Mouse (Mus musculus): Measurements from ENCODE around the gene Lhx3. TPM values are rescaled to one million over a fixed set of nuclear protein-coding genes. Genes with fewer than 3 reads are reported as not detected.

Lhx3 gene
- total RNA-seq (2021): not detected

DNA sequence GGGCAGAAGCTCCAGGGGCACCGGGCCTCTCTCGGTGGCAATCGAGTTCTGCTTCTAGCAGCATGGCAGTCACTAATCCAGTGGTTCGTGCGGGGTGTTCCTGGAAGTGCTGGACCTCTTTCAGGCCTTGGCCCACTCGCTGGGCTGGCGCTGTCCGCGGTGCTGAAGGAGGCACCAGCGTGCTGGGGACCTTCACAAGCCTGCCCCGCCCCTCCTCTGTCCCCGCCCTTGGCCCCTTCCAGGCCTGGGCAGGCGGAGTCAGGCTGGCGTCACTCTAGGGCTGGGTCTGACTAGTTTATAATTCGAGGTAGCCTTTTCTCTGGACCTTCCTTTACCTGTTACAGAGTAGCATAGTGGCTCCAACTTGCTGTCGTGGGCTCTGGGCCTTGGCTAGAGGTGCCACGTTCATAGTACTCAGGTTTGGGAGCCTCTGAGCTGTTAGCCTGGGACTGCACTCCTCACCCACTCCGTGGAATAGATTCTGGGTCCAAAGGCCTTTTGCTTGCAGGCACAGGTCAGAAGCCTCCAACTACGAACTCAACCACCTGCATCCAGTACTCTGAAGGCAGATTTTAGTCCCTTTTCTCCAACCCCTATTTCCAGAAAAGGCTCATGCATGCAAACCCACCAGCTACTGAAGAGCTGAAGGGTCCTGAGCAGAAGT lies at the start of gene Lhx3:
Lhx3 (minus strand) TSS at position 164 of the 664 bp plus-strand sequence.
- peak; percentile 20 to 89 for DNase-seq (ENCODE audit: extremely low spot score in 1 of 2, low spot score in 2 of 2)
- intact Hi-C loops (cut with DNase I): no loop called here

DNA sequence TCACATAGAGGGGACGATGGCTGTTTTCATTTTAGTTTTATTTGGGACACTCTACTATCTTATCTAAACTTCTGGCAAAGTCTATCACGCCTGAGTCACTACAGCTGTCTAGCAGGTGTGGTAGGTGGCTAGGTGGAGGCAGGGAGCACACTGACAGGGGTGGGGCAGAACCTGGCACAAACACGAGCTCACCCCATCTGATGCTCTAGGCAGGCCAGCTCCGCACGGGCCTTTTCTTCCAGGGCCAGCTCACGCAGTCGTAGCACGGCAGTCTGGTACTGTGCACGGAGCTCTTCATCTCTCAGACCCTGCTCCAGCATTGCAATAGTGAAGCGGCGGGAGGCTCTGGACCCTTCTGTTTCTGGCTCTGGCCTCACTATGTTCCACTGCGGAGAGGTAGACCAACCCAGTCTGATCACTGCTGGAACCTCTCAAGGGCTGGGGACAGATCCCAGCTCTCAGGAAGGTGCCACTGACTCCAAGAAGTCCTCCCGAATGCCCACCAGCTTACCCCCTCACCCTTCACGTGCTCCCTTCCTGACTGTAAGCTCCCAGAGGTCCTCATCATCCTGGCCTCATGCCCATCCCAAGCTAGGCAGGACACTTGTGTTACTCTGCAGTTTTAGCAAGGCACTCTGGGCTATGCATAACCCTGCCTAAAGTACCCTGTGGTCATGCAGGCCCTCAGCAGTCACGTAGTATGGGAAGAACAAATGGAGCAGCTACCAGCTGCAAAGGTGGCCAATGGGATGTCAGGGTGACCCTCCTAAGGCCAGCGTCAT lies 49.4 kb upstream of the Lhx3 start:
- intact Hi-C loops (cut with DNase I): no loop called here
- no peak for DNase-seq (ENCODE audit: extremely low spot score in 1 of 2, low spot score in 2 of 2)

DNA sequence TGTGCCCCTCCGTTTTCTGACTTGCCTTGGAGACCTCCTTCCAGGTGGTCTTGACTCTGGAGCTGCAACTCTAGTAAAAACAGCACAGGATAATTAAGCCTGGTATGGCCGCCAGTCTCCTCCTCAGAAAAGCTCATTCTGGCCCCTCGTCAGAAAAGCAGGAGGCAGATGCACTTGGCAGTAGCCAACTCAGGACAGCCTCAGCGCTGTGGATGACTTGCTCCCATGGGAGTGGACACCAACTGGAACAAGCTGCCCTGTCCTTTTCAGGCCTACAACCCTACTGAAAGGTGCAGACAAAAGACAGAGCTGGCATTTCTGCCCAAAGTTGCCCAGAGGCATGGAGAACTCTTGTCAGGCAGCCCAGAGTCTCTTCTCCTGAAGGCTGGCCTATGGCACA lies 46.7 kb upstream of the Lhx3 start:
- no peak for DNase-seq (ENCODE audit: extremely low spot score in 1 of 2, low spot score in 2 of 2)
- intact Hi-C loops (cut with DNase I): no loop called here

DNA sequence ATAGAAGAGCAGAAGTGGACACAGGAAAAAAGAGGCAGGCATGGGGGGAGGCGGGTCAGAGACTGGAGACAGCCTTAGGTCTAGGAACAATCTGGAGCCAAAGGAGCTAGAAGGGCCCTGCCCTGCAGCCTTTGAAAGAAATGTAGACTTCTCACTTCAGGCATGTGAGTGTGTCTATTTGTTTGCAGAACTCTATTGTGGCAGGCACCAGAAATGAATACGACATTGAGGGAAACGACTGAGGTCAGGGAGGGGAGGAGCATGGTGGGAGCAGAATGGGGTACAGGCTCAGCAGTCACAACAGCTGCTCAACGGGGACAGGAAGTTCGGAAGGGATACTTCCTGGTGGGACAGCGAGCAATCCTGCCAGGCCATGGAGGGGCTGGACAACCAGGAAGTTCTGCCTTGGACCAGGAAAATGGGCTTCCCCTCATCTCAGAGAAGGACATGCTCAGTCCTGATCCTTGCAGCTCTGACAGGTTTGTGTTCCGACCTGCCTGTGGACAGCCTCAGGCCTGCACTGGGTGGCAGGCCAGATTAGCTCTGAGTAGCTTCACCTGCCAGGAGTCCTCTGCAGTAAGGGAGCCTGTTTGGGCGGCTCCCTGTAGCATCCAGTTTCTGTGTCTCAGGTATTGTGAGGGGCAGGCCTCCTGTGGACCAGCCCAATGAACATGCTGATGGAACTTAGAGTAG lies 44.6 kb upstream of the Lhx3 start:
- no peak for DNase-seq (ENCODE audit: extremely low spot score in 1 of 2, low spot score in 2 of 2)
- intact Hi-C loops (cut with DNase I): no loop called here

DNA sequence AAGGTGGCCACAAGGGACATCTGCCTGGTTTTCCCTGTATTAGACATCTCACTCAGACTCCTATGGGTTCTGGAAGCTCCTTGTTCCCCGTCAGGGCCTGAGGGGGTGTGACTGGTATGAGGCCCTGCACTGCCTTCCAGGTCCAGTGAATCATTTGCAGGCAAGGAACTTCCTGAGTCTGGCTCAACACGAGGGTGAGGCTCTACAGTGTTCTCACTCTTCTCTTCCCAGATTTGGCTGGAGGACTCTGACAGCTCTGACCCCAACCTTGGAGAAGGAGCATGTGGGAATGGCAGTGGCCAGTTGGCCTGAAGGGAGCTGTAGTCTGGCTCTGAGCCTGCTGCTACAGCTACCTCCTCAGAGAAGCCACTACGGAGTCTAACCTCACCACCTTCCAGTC lies 39.4 kb upstream of the Lhx3 start:
- no peak for DNase-seq (ENCODE audit: extremely low spot score in 1 of 2, low spot score in 2 of 2)
- intact Hi-C loops (cut with DNase I): no loop called here

DNA sequence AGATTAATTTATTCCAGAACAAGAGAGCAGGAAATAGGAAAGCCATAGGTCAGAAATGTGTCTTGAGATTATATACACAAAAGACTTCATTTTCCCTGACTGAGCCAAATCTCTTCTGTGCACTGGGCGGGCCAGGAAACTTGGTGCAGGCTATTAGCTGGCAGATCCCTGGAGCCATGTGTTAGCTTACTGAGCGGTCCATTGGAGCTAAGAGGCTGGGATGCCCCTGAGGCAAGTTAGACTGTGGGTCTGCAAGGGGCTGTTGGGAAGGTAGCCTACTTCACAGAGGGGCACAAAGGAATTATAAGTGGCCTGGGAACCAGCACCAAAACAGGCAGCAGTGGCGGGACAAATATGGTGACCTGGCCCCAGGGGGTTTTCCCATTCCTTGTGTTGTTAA lies 32.8 kb upstream of the Lhx3 start:
- intact Hi-C loops (cut with DNase I): no loop called here
- no peak for DNase-seq (ENCODE audit: extremely low spot score in 1 of 2, low spot score in 2 of 2)

DNA sequence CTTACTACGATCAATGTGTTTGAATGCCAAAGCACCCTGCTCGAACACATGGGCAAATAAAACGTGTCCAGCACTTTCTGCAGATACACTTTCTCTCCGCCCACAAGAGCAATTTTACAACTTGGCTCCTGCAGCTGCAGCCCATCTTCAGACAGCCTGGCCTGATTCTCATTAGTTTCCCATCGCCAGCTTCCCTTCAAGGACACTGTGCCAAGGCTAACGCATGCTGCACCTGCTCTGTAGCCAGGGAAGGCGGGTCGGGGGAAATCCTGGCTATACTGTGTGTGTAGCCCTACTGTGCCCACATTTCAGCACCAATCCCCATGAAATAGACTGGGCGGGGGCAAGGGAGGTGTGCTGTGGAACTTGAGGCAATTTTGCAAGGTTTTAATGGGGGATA lies 32.2 kb upstream of the Lhx3 start:
- intact Hi-C loops (cut with DNase I): no loop called here
- DNase-seq (ENCODE audit: extremely low spot score in 1 of 2, low spot score in 2 of 2): peak in 1 of 2 experiments; percentile 9

DNA sequence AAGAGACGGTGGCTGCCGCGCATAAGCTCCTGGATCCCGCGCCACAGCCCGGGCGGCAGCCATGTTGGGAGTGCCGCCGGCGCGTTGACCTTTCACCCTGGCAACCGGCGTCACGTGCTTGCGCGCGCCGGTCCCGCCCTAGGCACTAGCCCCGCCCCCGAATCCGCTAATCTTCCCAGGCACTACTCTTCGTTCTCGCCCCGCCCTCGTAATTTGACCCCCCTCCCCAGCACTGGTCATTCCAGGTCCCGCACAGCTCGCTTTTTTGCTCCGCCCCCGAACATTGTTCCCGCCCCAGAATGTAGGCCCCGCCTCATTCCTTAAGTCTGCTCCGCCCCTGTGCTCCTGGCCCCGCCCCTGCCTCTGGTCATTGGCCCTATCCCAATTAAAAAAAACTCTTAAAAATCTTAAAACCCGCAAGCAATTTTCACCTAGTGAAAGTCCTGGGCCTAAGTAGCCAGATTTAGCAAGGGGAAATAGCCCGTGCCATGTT lies 29.2 kb upstream of the Lhx3 start, which contains the start of gene Qsox2:
Qsox2 (minus strand) TSS at position 236 of the 493 bp plus-strand sequence.
- peak; percentile 87 to 96 for DNase-seq (ENCODE audit: extremely low spot score in 1 of 2, low spot score in 2 of 2)
- intact Hi-C loops (cut with DNase I): no loop called here

DNA sequence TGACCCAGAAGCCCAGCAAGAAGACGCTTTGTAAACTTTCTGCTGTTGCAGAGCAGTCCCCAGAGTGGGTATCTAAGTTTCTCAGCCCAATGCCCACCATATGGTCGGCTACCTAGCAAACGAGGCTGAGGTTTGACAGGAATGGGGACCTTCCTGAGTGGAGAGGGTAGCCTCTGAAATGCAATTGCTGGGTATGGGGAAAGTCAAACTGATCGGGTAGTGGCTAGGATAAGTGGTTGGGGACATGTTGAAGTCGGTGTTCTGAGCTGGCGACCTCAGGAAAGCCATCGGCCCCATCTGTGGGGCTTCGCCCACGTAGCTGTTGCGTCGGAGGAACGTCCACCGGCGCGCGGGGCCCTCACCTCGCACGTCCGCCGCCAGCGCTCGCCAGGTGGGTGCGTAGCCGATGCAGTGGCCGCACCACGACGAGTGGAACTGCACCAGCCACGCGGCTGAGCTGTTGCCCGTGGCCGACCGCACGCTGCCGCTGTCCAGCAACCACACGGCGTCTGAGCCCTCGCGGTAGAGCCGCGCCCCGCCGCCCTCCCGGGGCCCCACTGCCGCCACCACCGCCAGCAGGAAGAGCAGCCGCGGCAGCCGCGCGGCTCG lies 28.7 kb upstream of the Lhx3 start:
- DNase-seq (ENCODE audit: extremely low spot score in 1 of 2, low spot score in 2 of 2): peak; percentile 5 to 64
- intact Hi-C loops (cut with DNase I): no loop called here

DNA sequence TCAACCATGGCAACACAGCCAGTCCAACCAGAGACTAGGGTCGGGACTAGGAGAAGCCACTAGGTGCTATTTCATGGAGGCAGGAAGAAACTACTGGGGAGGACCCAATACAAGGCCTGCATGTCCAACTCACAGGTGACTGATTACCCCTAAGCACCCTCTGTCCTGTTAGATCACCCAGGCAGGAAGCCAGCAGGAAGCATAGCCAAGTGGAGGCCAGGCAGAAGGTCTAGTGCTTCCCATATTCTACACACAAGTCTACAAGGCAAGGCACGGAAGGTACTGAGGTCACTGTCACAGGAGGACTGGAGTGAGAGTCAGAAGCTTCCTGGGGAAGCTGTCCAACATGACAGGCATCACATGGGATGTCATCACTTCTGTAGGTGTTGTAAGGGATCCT lies 26.7 kb upstream of the Lhx3 start:
- DNase-seq (ENCODE audit: extremely low spot score in 1 of 2, low spot score in 2 of 2): no peak
- intact Hi-C loops (cut with DNase I): no loop called here

DNA sequence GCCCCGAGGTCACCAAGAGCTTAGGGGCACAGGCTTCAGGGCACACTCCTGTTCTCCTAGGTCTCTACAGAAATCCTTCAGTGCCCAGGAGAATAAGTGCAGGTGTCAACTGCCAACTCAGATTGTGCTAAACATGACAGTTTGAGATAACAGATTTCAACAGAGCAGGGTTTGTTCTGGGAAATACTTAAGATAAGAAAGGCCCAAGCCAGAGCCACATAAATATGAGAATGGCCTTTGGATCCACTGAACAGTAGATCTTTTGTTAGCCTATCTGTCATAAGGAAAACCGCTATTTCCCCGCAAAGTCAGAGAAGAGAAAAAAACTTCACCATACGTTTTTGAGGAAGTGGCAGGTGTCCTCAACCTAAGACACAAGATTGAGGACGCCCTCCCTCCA lies 26.2 kb upstream of the Lhx3 start:
- DNase-seq (ENCODE audit: extremely low spot score in 1 of 2, low spot score in 2 of 2): no peak
- intact Hi-C loops (cut with DNase I): no loop called here

DNA sequence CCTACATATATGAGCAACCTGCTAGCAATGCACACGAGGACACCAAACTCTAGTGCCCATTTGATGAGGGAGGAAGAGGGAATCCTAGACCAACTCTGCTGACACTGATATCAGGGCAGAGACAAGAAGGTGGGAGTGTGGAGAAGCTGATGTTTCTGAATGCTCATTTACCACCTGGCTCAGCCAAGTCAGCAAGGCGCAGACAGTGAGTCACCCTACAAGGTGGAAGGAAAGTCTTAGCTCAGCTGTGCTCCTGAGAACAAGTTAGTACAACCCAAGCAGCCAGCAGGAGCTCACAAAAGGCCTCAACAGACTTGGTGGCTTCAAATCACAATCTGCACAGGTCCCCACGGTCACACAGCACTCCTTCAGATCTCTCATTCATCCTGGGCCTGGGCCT lies 23.3 kb upstream of the Lhx3 start:
- intact Hi-C loops (cut with DNase I): no loop called here
- no peak for DNase-seq (ENCODE audit: extremely low spot score in 1 of 2, low spot score in 2 of 2)

DNA sequence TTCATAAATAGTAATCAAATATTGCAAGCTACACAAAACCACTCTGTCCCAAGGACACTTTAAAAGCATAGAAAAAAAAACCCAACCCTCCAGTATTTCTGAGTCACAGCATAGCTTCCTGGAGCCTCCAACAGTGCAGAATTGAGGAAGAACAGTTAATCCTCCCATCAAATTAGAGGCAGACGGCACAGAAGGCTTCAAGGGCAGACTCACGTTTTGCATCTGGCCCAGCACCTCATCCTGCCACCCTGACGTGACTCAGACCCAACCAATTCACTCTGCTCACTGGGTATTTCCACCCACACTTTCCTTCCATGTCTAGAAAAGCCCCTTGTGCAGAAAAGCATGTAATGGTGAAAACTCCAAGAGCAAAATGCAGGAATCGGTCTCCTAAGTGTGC lies 22.2 kb upstream of the Lhx3 start:
- no peak for DNase-seq (ENCODE audit: extremely low spot score in 1 of 2, low spot score in 2 of 2)
- intact Hi-C loops (cut with DNase I): no loop called here

DNA sequence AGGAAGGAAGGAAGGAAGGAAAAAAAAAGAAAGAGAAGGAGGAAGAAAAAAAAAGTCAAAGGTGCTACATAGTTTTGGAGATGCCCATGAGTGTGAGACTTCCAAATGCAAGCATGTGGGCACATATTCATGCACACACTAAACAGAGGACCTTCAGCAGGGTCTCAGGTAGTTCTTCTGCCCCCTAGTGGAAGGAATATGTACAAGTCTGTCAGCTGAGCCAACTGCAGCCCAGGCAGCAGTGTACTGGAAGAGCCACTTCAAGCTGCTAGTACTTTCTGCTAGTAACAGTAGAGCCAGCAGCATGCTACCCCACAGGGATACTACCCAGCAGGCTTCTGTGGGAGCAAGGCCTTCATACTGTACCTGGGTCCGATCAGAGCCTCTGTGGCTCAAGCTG lies 19.7 kb upstream of the Lhx3 start:
- DNase-seq (ENCODE audit: extremely low spot score in 1 of 2, low spot score in 2 of 2): peak in 1 of 2 experiments; percentile 45
- intact Hi-C loops (cut with DNase I): no loop called here

DNA sequence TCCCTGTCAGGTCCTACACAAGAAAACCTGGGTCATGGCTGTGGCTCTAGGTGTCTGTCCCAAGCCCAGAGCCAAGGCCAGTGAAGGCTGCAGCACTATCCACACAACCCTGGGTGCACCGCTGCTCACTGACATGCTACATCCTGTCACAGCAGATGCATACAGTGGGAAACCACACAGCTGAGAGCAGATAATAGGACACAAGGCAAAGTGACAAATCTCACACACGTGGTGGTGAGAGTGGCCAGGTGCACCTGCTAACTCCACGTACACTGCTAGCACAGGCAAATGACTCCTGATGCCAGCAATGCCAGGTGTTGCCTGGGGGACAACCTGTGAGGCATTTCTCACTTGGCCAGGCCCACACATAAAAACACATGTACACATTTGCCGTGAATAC lies 17.2 kb upstream of the Lhx3 start:
- intact Hi-C loops (cut with DNase I): no loop called here
- no peak for DNase-seq (ENCODE audit: extremely low spot score in 1 of 2, low spot score in 2 of 2)

DNA sequence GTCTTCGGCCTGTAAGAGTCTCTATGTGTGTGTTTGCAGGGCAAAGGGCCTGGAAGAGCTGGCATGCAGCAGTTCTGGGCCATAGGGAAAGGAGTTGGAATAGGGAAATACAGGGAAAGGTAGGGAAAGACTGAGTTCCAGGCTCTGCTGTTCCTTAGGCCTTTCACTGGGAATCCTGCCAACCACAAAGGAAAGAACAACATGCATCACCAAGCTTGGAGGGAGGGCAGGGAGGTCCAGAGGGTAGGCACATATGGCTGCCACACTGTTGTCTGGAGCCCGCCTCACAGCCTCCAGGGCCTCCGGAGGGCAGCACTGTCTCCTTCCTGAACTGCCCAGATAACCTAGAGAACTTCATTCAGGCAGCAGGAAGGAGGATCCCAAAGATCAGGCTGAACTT lies 15.9 kb upstream of the Lhx3 start:
- DNase-seq (ENCODE audit: extremely low spot score in 1 of 2, low spot score in 2 of 2): no peak
- intact Hi-C loops (cut with DNase I): no loop called here

DNA sequence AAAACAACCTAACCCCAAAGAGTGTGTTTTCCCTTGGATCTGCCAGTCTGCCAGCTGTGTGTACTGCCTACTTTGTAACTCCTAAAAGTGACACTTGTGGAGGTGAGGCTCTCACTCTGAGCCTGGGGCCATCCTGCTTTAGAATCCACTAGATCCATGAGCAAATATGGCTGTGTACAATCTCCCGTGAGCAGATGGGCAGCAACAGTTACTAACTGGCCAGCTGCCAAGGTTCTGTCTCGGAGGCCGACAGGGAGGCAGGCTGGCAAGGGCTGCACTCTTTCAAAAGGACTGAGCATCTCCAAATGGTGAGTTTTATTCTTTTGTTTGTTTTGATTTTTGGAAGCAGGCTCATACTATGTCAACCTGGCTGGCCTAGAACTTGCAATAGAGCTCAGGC lies 6.4 kb upstream of the Lhx3 start:
- intact Hi-C loops (cut with DNase I): no loop called here
- DNase-seq (ENCODE audit: extremely low spot score in 1 of 2, low spot score in 2 of 2): no peak

DNA sequence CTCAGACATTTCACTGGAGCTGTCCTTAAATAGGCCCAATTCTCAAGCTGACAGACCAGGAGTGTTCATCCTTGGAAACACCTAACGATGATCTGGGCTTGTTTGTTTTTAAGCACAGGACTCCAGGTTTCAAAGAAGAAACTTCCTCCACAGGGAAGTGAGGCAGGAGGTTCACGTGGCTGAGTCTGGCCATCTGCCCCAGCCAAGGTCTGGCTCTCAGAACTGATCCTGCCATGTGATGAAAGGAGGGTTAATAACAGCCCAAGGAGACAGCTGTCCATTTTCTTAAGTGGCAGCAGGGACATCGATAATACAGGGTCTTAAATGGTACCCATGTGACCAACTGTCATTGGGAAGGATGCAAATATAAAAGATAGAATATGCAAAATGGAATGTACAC lies 1.5 kb upstream of the Lhx3 start:
- no peak for DNase-seq (ENCODE audit: extremely low spot score in 1 of 2, low spot score in 2 of 2)

DNA sequence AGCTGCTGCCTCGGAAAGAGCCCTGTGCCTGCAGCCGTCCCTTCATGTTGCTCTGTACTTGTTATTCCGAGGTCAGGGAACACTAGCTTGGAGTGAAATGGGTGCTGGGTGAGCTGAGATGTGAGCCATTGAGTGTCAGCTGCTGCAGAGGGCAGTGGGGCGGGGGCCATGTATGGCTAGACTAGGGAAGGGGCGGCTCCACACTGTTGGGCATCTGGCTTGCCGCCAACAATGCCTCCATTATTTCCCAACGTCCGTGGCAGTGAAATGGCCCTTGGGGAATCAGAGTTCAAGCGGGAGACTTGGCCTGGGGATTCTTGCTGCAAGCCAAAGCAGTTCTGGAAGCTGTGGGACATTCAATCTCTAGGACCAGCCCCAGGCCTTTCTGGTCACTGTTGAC lies 530 bp downstream of the Lhx3 start:
- intact Hi-C loops (cut with DNase I): no loop called here
- no peak for DNase-seq (ENCODE audit: extremely low spot score in 1 of 2, low spot score in 2 of 2)

More for the DNA sequence above, 1.5 kb upstream of the Lhx3 start:
- intact Hi-C loops (cut with DNase I): no loop called here
